Comparison of ENCODE assay signal across 8 mouse cellular contexts in genomic region chr6:87812656-87813055, GRCm38 (mm10). TPM values are rescaled to one million over a fixed set of nuclear protein-coding genes. Genes with fewer than 3 reads are reported as not detected.
DNase-seq lines count a peak whose midpoint lies in the region; ATAC-seq and TF ChIP-seq lines count a peak whose summit lies in the region.

No protein-coding gene starts in this region.

- ATAC-seq in heart, embryonic 11.5 days (replicated peaks; ENCODE audit: insufficient number of reproducible peaks, low FRiP score, low TSS enrichment), result no peak
- ATAC-seq in midbrain, postnatal 0 days (ENCODE audit: low FRiP score), result no peak
- ATAC-seq in limb, embryonic 13.5 days (ENCODE audit: low FRiP score, low read depth), result no peak
- no peak for ATAC-seq in stomach, embryonic 16.5 days (ENCODE audit: insufficient read depth, low FRiP score)

- no peak for TF ChIP-seq CTCF in midbrain, postnatal 0 days (IDR thresholded peaks at IDR 0.05)

- H3K27me3 ChIP-seq in heart, embryonic 11.5 days (ENCODE audit: control insufficient read depth, insufficient read depth, low read length), result no peaks in the 10 kb centered on the region
- peaks cover 28% of the 10 kb centered on the region for H3K27me3 ChIP-seq in midbrain, embryonic 10.5 days (ENCODE audit: low read depth, poor library complexity, severe bottlenecking)
- H3K27me3 ChIP-seq in midbrain, postnatal 0 days (ENCODE audit: insufficient read depth, low read length), result no peaks in the 10 kb centered on the region
- no peaks in the 10 kb centered on the region for H3K27me3 ChIP-seq in limb, embryonic 13.5 days
- no peaks in the 10 kb centered on the region for H3K27me3 ChIP-seq in stomach, embryonic 16.5 days (ENCODE audit: control insufficient read depth, insufficient read depth, low read length)

- H3K27ac ChIP-seq in heart, embryonic 11.5 days (ENCODE audit: low read depth, low read length), result no peak overlapping the region
- H3K27ac ChIP-seq in midbrain, embryonic 10.5 days (replicated peaks), result peak overlapping the region; percentile 85; the same call in 1 of the 2 replicates
- no peak overlapping the region for H3K27ac ChIP-seq in midbrain, postnatal 0 days (ENCODE audit: low read depth, low read length)
- peak overlapping the region; percentile 77; the same call in 1 of the 2 replicates for H3K27ac ChIP-seq in limb, embryonic 13.5 days
- H3K27ac ChIP-seq in stomach, embryonic 16.5 days (ENCODE audit: low read length), result peak overlapping the region; percentile 84; the same call in 1 of the 2 replicates

- DNase-seq in heart, adult 8-10 months (ENCODE audit: low spot score), result no peak
- DNase-seq in midbrain, embryonic 10.5 days (ENCODE audit: low spot score), result no peak
- DNase-seq in midbrain, postnatal 0 days (ENCODE audit: low spot score), result no peak
- no peak for DNase-seq in MN1 (ENCODE audit: low spot score)
- no peak for DNase-seq in cerebellum, postnatal 36 days

- H3K4me1 ChIP-seq in heart, embryonic 11.5 days (ENCODE audit: control insufficient read depth, insufficient read depth, low read length), result peaks cover 8% of the 10 kb centered on the region
- peaks cover 31% of the 10 kb centered on the region for H3K4me1 ChIP-seq in midbrain, embryonic 10.5 days
- H3K4me1 ChIP-seq in midbrain, postnatal 0 days (ENCODE audit: insufficient read depth, low read length), result peaks cover 5% of the 10 kb centered on the region; the same call in 1 of the 2 replicates
- peaks cover 22% of the 10 kb centered on the region for H3K4me1 ChIP-seq in limb, embryonic 13.5 days
- peaks cover 19% of the 10 kb centered on the region for H3K4me1 ChIP-seq in stomach, embryonic 16.5 days (ENCODE audit: control insufficient read depth, insufficient read depth, low read length)

- H3K36me3 ChIP-seq in heart, embryonic 11.5 days (ENCODE audit: control insufficient read depth, insufficient read depth, low read length), result peaks cover 5% of the 10 kb centered on the region; the same call in 1 of the 2 replicates
- H3K36me3 ChIP-seq in midbrain, embryonic 10.5 days, result peaks cover 45% of the 10 kb centered on the region
- H3K36me3 ChIP-seq in midbrain, postnatal 0 days (ENCODE audit: insufficient read depth, low read length), result peaks cover 24% of the 10 kb centered on the region
- H3K36me3 ChIP-seq in limb, embryonic 13.5 days, result peaks cover 39% of the 10 kb centered on the region
- 0 out of 2 replicates have a peak, but pooled peaks cover 1% of the 10 kb centered on the region for H3K36me3 ChIP-seq in stomach, embryonic 16.5 days (ENCODE audit: control insufficient read depth, insufficient read depth, low read length)

- H3K9me3 ChIP-seq in heart, embryonic 11.5 days (replicated peaks; ENCODE audit: control insufficient read depth, low read length), result no peaks in the 10 kb centered on the region
- no peaks in the 10 kb centered on the region for H3K9me3 ChIP-seq in midbrain, embryonic 10.5 days (replicated peaks)
- no peaks in the 10 kb centered on the region for H3K9me3 ChIP-seq in midbrain, postnatal 0 days (ENCODE audit: low read length)
- no peaks in the 10 kb centered on the region for H3K9me3 ChIP-seq in limb, embryonic 13.5 days
- no peaks in the 10 kb centered on the region for H3K9me3 ChIP-seq in stomach, embryonic 16.5 days (replicated peaks; ENCODE audit: control insufficient read depth, low read length)

- WGBS in heart, embryonic 11.5 days (ENCODE audit: insufficient replicate concordance), result 78% methylated on average over 1 of the region's 1 CpGs
- 83% methylated on average over 1 of the region's 1 CpGs for WGBS in midbrain, embryonic 10.5 days
- 79% methylated on average over 1 of the region's 1 CpGs for WGBS in midbrain, postnatal 0 days
- 74% methylated on average over 1 of the region's 1 CpGs for WGBS in limb, embryonic 13.5 days
- WGBS in stomach, embryonic 16.5 days, result 75% methylated on average over 1 of the region's 1 CpGs

- H3K4me2 ChIP-seq in heart, embryonic 11.5 days, result peak overlapping the region; percentile 97
- H3K4me2 ChIP-seq in midbrain, postnatal 0 days (ENCODE audit: low read depth, low read length, poor library complexity, severe bottlenecking), result no peak overlapping the region
- H3K4me2 ChIP-seq in limb, embryonic 13.5 days (replicated peaks), result peak overlapping the region; percentile 95
- H3K4me2 ChIP-seq in stomach, embryonic 16.5 days (ENCODE audit: low read depth, low read length), result peak overlapping the region; percentile 89

- H3K4me3 ChIP-seq in heart, embryonic 11.5 days (ENCODE audit: low read depth, low read length), result peak overlapping the region; percentile 80; the same call in 1 of the 2 replicates
- peak overlapping the region; percentile 78; the same call in 1 of the 2 replicates for H3K4me3 ChIP-seq in midbrain, embryonic 10.5 days
- H3K4me3 ChIP-seq in midbrain, postnatal 0 days (ENCODE audit: low read depth, low read length), result no peak overlapping the region
- H3K4me3 ChIP-seq in limb, embryonic 13.5 days, result peak overlapping the region; percentile 74
- H3K4me3 ChIP-seq in stomach, embryonic 16.5 days (replicated peaks; ENCODE audit: low read length), result peak overlapping the region; percentile 71

- no peak overlapping the region; the same call in 1 of the 2 replicates for H3K9ac ChIP-seq in heart, embryonic 11.5 days (ENCODE audit: low read depth, low read length)
- H3K9ac ChIP-seq in midbrain, postnatal 0 days (replicated peaks; ENCODE audit: low read length, poor library complexity, severe bottlenecking), result no peak overlapping the region
- H3K9ac ChIP-seq in limb, embryonic 13.5 days, result no peak overlapping the region
- H3K9ac ChIP-seq in stomach, embryonic 16.5 days (ENCODE audit: low read length), result peak overlapping the region; percentile 89; the same call in 1 of the 2 replicates

RNA-seq across cellular contexts. Expression of gene Rab43, which starts 0.7 kb away (rescaled TPM):
- polyA plus RNA-seq in heart, embryonic 11.5 days (2014; fragmentation: Nextera tagmentation; extraction: Ambion mirVana), result 6.4 and 6.9 TPM in 2 replicates
- total RNA-seq in heart, adult 8-10 months (2022), result 10 to 100 TPM in 1 of 4 experiments, 1 to 10 TPM in 3; 7.9 to 13.3 (median 9.0) TPM
- 5.8 and 8.4 TPM in 2 replicates for polyA plus RNA-seq in midbrain, embryonic 10.5 days (2016; fragmentation: Nextera tagmentation; extraction: Ambion mirVana)
- 23.2 and 31.6 TPM in 2 replicates for total RNA-seq in midbrain, postnatal 0 days (2014; rRNA removed)
- polyA plus RNA-seq in midbrain, postnatal 0 days (2015; fragmentation: Nextera tagmentation; extraction: Ambion mirVana), result 7.7 and 9.9 TPM in 2 replicates
- 9.8 and 10.3 TPM in 2 replicates for polyA plus RNA-seq in limb, embryonic 13.5 days (2015; fragmentation: Nextera tagmentation; extraction: Ambion mirVana)
- polyA plus RNA-seq in stomach, embryonic 16.5 days (2015; fragmentation: Nextera tagmentation; extraction: Ambion mirVana), result 8.9 and 10.7 TPM in 2 replicates

RNA-seq across cellular contexts. Expression of gene Gm45140, which starts 22.9 kb away (rescaled TPM):
- 2.3 TPM in 2 replicates for polyA plus RNA-seq in heart, embryonic 11.5 days (2014; fragmentation: Nextera tagmentation; extraction: Ambion mirVana)
- 1 to 10 TPM in 1 of 4 experiments, under 1 TPM in 1, not detected in 2; 0.24 to 1.9 TPM for total RNA-seq in heart, adult 8-10 months (2022)
- 2.7 and 4.4 TPM in 2 replicates for polyA plus RNA-seq in midbrain, embryonic 10.5 days (2016; fragmentation: Nextera tagmentation; extraction: Ambion mirVana)
- 5.4 TPM in 1 of 2 replicates, not detected in the other for total RNA-seq in midbrain, postnatal 0 days (2014; rRNA removed)
- 1.2 and 1.8 TPM in 2 replicates for polyA plus RNA-seq in midbrain, postnatal 0 days (2015; fragmentation: Nextera tagmentation; extraction: Ambion mirVana)
- 3.7 and 6.8 TPM in 2 replicates for polyA plus RNA-seq in limb, embryonic 13.5 days (2015; fragmentation: Nextera tagmentation; extraction: Ambion mirVana)
- 3.0 and 6.1 TPM in 2 replicates for polyA plus RNA-seq in stomach, embryonic 16.5 days (2015; fragmentation: Nextera tagmentation; extraction: Ambion mirVana)

RNA-seq across cellular contexts. Expression of gene Isy1, which starts 25.9 kb away (rescaled TPM):
- 28.1 and 36.5 TPM in 2 replicates for polyA plus RNA-seq in heart, embryonic 11.5 days (2014; fragmentation: Nextera tagmentation; extraction: Ambion mirVana)
- total RNA-seq in heart, adult 8-10 months (2022), result 10 to 100 TPM; 18.4 to 28.1 (median 20.6) TPM
- 62.4 and 69.1 TPM in 2 replicates for polyA plus RNA-seq in midbrain, embryonic 10.5 days (2016; fragmentation: Nextera tagmentation; extraction: Ambion mirVana)
- total RNA-seq in midbrain, postnatal 0 days (2014; rRNA removed), result 21.7 and 22.5 TPM in 2 replicates
- polyA plus RNA-seq in midbrain, postnatal 0 days (2015; fragmentation: Nextera tagmentation; extraction: Ambion mirVana), result 20.7 and 25.9 TPM in 2 replicates
- 46.7 and 53.7 TPM in 2 replicates for polyA plus RNA-seq in limb, embryonic 13.5 days (2015; fragmentation: Nextera tagmentation; extraction: Ambion mirVana)
- polyA plus RNA-seq in stomach, embryonic 16.5 days (2015; fragmentation: Nextera tagmentation; extraction: Ambion mirVana), result 40.1 and 48.1 TPM in 2 replicates

RNA-seq across cellular contexts. Expression of gene Gp9, which starts 34.8 kb away (rescaled TPM):
- 6.1 and 7.1 TPM in 2 replicates for polyA plus RNA-seq in heart, embryonic 11.5 days (2014; fragmentation: Nextera tagmentation; extraction: Ambion mirVana)
- 1 to 10 TPM in 3 of 4 experiments, under 1 TPM in 1; 0.81 to 3.6 (median 1.6) TPM for total RNA-seq in heart, adult 8-10 months (2022)
- polyA plus RNA-seq in midbrain, embryonic 10.5 days (2016; fragmentation: Nextera tagmentation; extraction: Ambion mirVana), result 2.8 and 3.4 TPM in 2 replicates
- 1.7 TPM in 1 of 2 replicates, not detected in the other for total RNA-seq in midbrain, postnatal 0 days (2014; rRNA removed)
- not detected in 2 replicates for polyA plus RNA-seq in midbrain, postnatal 0 days (2015; fragmentation: Nextera tagmentation; extraction: Ambion mirVana)
- 0.94 and 1.6 TPM in 2 replicates for polyA plus RNA-seq in limb, embryonic 13.5 days (2015; fragmentation: Nextera tagmentation; extraction: Ambion mirVana)
- 1.2 and 1.4 TPM in 2 replicates for polyA plus RNA-seq in stomach, embryonic 16.5 days (2015; fragmentation: Nextera tagmentation; extraction: Ambion mirVana)

RNA-seq across cellular contexts. Expression of gene Cnbp, which starts 38.2 kb away (rescaled TPM):
- 886 and 909 TPM in 2 replicates for polyA plus RNA-seq in heart, embryonic 11.5 days (2014; fragmentation: Nextera tagmentation; extraction: Ambion mirVana)
- 100 to 1,000 TPM; 315 to 376 (median 329) TPM for total RNA-seq in heart, adult 8-10 months (2022)
- 1,252 and 1,396 TPM in 2 replicates for polyA plus RNA-seq in midbrain, embryonic 10.5 days (2016; fragmentation: Nextera tagmentation; extraction: Ambion mirVana)
- total RNA-seq in midbrain, postnatal 0 days (2014; rRNA removed), result 178 and 197 TPM in 2 replicates
- polyA plus RNA-seq in midbrain, postnatal 0 days (2015; fragmentation: Nextera tagmentation; extraction: Ambion mirVana), result 550 and 577 TPM in 2 replicates
- 1,115 and 1,121 TPM in 2 replicates for polyA plus RNA-seq in limb, embryonic 13.5 days (2015; fragmentation: Nextera tagmentation; extraction: Ambion mirVana)
- 937 and 1,037 TPM in 2 replicates for polyA plus RNA-seq in stomach, embryonic 16.5 days (2015; fragmentation: Nextera tagmentation; extraction: Ambion mirVana)

Comparison
In these comparisons a context has a peak if more than half of its experiments do, and no peak if none do; other contexts are left out.
1. H3K27ac ChIP-seq: peak in midbrain, embryonic 10.5 days (single experiment), limb, embryonic 13.5 days (single experiment) and stomach, embryonic 16.5 days (single experiment); none in heart, embryonic 11.5 days (single experiment) and midbrain, postnatal 0 days (single experiment).